Mouse (Mus musculus) macrophage (primary cell): ENCODE measurements around the gene Shisa8. TPM values are rescaled to one million over a fixed set of nuclear protein-coding genes. Genes with fewer than 3 reads are reported as not detected.
A peak's percentile ranks its signal among the peaks of the same experiment; 100 is the strongest.
"Not testable (repeated sequence)": the region's sequence is repeated elsewhere in the genome, so short reads cannot be mapped to it uniquely, and the experiment has no call there.

Source experiments
- H3K27ac ChIP-seq: fragments of 350-480 bp; formaldehyde crosslinking; 2 replicates; pipeline ENCODE4 v1.9.0; 2021
- H3K36me3 ChIP-seq: fragments of 350-480 bp; formaldehyde crosslinking; 2 replicates; pipeline ENCODE4 v1.9.0; 2021; ENCODE audit errors: inconsistent target
- H3K4me3 ChIP-seq: fragments of 350-480 bp; formaldehyde crosslinking; 2 replicates; pipeline ENCODE4 v1.9.0; 2021; ENCODE audit errors: inconsistent target
- H3K79me2 ChIP-seq: fragments of 350-480 bp; formaldehyde crosslinking; 2 replicates; pipeline ENCODE4 v1.9.0; 2021; ENCODE audit errors: inconsistent target
- WGBS: methylation state at CpG from one replicate; pipeline ENCODE4 v1.1.7; 2026; ENCODE audit warnings: inconsistent platforms; ENCODE audit not compliant: missing documents; 5-methylcytosine and 5-hydroxymethylcytosine counted together
- polyA plus RNA-seq: library from polyadenylated mRNA; stranded (reverse); fragments of 250-400 nt; gene quantifications from 3 replicates; pipeline ENCODE4 v1.2.4, GENCODE M21; 2018; ENCODE audit warnings: inconsistent platforms
- total RNA-seq, 78 experiments: library from RNA; depleted of rRNA; stranded (reverse); fragments of 250-400 nt; gene quantifications; 1 replicate in 9 of 78; 2 replicates in 24 of 78; 3 replicates in 43 of 78; 4 replicates in 2 of 78; pipeline ENCODE4 v1.2.4; 2018; ENCODE audit warnings: inconsistent platforms in 56 of 78

Shisa8 gene
- under 1 TPM in 1 of 26 experiments, not detected in 25; 0.34 TPM for total RNA-seq (2018; cell fraction: chromatin; rRNA removed)
- total RNA-seq (2018; cell fraction: cytosol; rRNA removed): under 1 TPM in 2 of 26 experiments, not detected in 24; 0.05 to 0.14 TPM
- not detected for total RNA-seq (2018; cell fraction: nucleus; rRNA removed)
- polyA plus RNA-seq: not detected in 3 replicates

- no peak within 1 kb of the TSS for H3K27ac ChIP-seq
- no peaks in the 10 kb centered on the region for H3K36me3 ChIP-seq
- H3K79me2 ChIP-seq: no peaks in the 10 kb centered on the region
- WGBS: 1% methylated on average over 34 of the region's 34 CpGs
- no peak within 1 kb of the TSS for H3K4me3 ChIP-seq
Measured at GRCm38 (mm10) chr15:82212752-82213063, at the start of gene Shisa8. Gene Shisa8 (minus strand): TSS chr15:82212815.

GRCm38 (mm10) chr15:82259510-82259909 is 46.9 kb upstream of the Shisa8 start:
- no peak overlapping the region for H3K27ac ChIP-seq
- H3K36me3 ChIP-seq: no peaks in the 10 kb centered on the region
- H3K4me3 ChIP-seq: no peak overlapping the region
- no peaks in the 10 kb centered on the region for H3K79me2 ChIP-seq
- WGBS: 10% methylated on average over 16 of the region's 16 CpGs

GRCm38 (mm10) chr15:82255944-82256383 is 43.3 kb upstream of the Shisa8 start:
- Histone ChIP-seq H3K79me2 (no peaks in the 10 kb centered on the region), H3K4me3 (no peak overlapping the region), H3K36me3 (no peaks in the 10 kb centered on the region), H3K27ac (no peak overlapping the region)
- 55% methylated on average over 10 of the region's 10 CpGs for WGBS

GRCm38 (mm10) chr15:82255248-82255647 is 42.6 kb upstream of the Shisa8 start:
- Histone ChIP-seq H3K4me3 (no peak overlapping the region), H3K27ac (no peak overlapping the region), H3K36me3 (no peaks in the 10 kb centered on the region), H3K79me2 (no peaks in the 10 kb centered on the region)
- WGBS: 58% methylated on average over 4 of the region's 4 CpGs

GRCm38 (mm10) chr15:82252097-82252496 is 39.5 kb upstream of the Shisa8 start, which contains the start of gene 1500009C09Rik:
Gene 1500009C09Rik (plus strand): TSS chr15:82252397.
- no peaks in the 10 kb centered on the region for H3K79me2 ChIP-seq
- H3K4me3 ChIP-seq: no peak within 1 kb of the TSS
- no peak within 1 kb of the TSS for H3K27ac ChIP-seq
- no peaks in the 10 kb centered on the region for H3K36me3 ChIP-seq
- 84% methylated on average over 6 of the region's 6 CpGs for WGBS

GRCm38 (mm10) chr15:82251579-82251978 is 39.0 kb upstream of the Shisa8 start:
- H3K79me2 ChIP-seq: no peaks in the 10 kb centered on the region
- WGBS: 79% methylated on average over 3 of the region's 3 CpGs

GRCm38 (mm10) chr15:82247131-82247776 is 34.6 kb upstream of the Shisa8 start:
- WGBS: 63% methylated on average over 3 of the region's 3 CpGs
- Histone ChIP-seq H3K79me2 (no peaks in the 10 kb centered on the region), H3K36me3 (no peaks in the 10 kb centered on the region), H3K4me3 (no peak overlapping the region), H3K27ac (no peak overlapping the region)

More at GRCm38 (mm10) chr15:82251579-82251978, 39.0 kb upstream of the Shisa8 start:
- Histone ChIP-seq H3K36me3 (no peaks in the 10 kb centered on the region), H3K4me3 (no peak overlapping the region), H3K27ac (no peak overlapping the region)

GRCm38 (mm10) chr15:82244805-82245161 is 32.2 kb upstream of the Shisa8 start:
- not testable (repeated sequence) for H3K79me2 ChIP-seq, H3K36me3 ChIP-seq
- WGBS: 24% methylated on average over 9 of the region's 9 CpGs
- Histone ChIP-seq H3K4me3 (peak overlapping the region; percentile 74; the same call in 1 of the 2 replicates), H3K27ac (0 out of 2 replicates have a peak overlapping the region, but pooled peaks have one; percentile 10)

GRCm38 (mm10) chr15:82244115-82244804 is 31.6 kb upstream of the Shisa8 start, which contains the start of gene Cenpm:
Gene Cenpm (minus strand): TSS chr15:82244748.
- no peaks in the 10 kb centered on the region for H3K79me2 ChIP-seq
- H3K36me3 ChIP-seq: no peaks in the 10 kb centered on the region
- H3K4me3 ChIP-seq: peak within 1 kb of the TSS; percentile 74
- WGBS: under 1% methylated on average over 65 of the region's 65 CpGs
- H3K27ac ChIP-seq: peak within 1 kb of the TSS; percentile 37; the same call in 1 of the 2 replicates

- Histone ChIP-seq H3K36me3 (no peaks in the 10 kb centered on the region), H3K27ac (peak overlapping the region; percentile 37; the same call in 1 of the 2 replicates), H3K79me2 (no peaks in the 10 kb centered on the region), H3K4me3 (peak overlapping the region; percentile 74)
- WGBS: 3% methylated on average over 12 of the region's 12 CpGs
Measured at GRCm38 (mm10) chr15:82243742-82244114, 31.1 kb upstream of the Shisa8 start.

- WGBS: 67% methylated on average over 3 of the region's 3 CpGs
Measured at GRCm38 (mm10) chr15:82243311-82243710, 30.7 kb upstream of the Shisa8 start.

GRCm38 (mm10) chr15:82236565-82236964 is 23.9 kb upstream of the Shisa8 start:
- WGBS: 37% methylated on average over 5 of the region's 5 CpGs
- H3K36me3 ChIP-seq: no peaks in the 10 kb centered on the region

More at GRCm38 (mm10) chr15:82243311-82243710, 30.7 kb upstream of the Shisa8 start:
- peak overlapping the region; percentile 74 for H3K4me3 ChIP-seq
- H3K79me2 ChIP-seq: no peaks in the 10 kb centered on the region
- H3K27ac ChIP-seq: no peak overlapping the region
- no peaks in the 10 kb centered on the region for H3K36me3 ChIP-seq

GRCm38 (mm10) chr15:82235661-82236060 is 23.0 kb upstream of the Shisa8 start:
- WGBS: 41% methylated on average over 10 of the region's 10 CpGs
- H3K36me3 ChIP-seq: no peaks in the 10 kb centered on the region
- H3K4me3 ChIP-seq: no peak overlapping the region

More at GRCm38 (mm10) chr15:82236565-82236964, 23.9 kb upstream of the Shisa8 start:
- Histone ChIP-seq H3K79me2 (no peaks in the 10 kb centered on the region), H3K4me3 (no peak overlapping the region), H3K27ac (no peak overlapping the region)

GRCm38 (mm10) chr15:82232651-82233050 is 20.0 kb upstream of the Shisa8 start:
- Histone ChIP-seq H3K4me3 (no peak overlapping the region), H3K79me2 (no peaks in the 10 kb centered on the region), H3K27ac (no peak overlapping the region), H3K36me3 (no peaks in the 10 kb centered on the region)
- whole genome bisulfite sequencing: 96% methylated on average over 4 of the region's 4 CpGs

More at GRCm38 (mm10) chr15:82235661-82236060, 23.0 kb upstream of the Shisa8 start:
- Histone ChIP-seq H3K79me2 (no peaks in the 10 kb centered on the region), H3K27ac (no peak overlapping the region)
